In genomic region chr4:149485053-149485824, GRCm38 (mm10) we compare ENCODE assay signal across 8 mouse cellular contexts. TPM values are rescaled to one million over a fixed set of nuclear protein-coding genes. Genes with fewer than 3 reads are reported as not detected.
DNase-seq lines count a peak whose midpoint lies in the region; ATAC-seq and TF ChIP-seq lines count a peak whose summit lies in the region.

Gene Nmnat1, minus strand, starts transcription at chr4:149485202.
Gene Lzic, plus strand, starts transcription at chr4:149485229.

- DNase-seq in MEL (ENCODE audit: low read depth, low spot score), result peak; percentile 97
- peak; percentile 92 to 94 for DNase-seq in cerebellum, adult 2 months
- DNase-seq in forebrain, postnatal 0 days, result peak; percentile 95
- DNase-seq in layer of hippocampus, adult 9-10 months (ENCODE audit: low spot score), result peak; percentile 60
- DNase-seq in ovary, postnatal 10 days (ENCODE audit: low spot score), result peak; percentile 88
- peak; percentile 83 to 88 for DNase-seq in thymus, postnatal 10 days (ENCODE audit: low spot score in 2 of 2)

- TF ChIP-seq EP300 in MEL (IDR thresholded peaks at IDR 0.05; ENCODE audit: low read depth in 1 of 2, low read length in 2 of 2), result no peak

- no peaks in the 10 kb centered on the region for H3K27me3 ChIP-seq in MEL (ENCODE audit: control insufficient read depth in 1 of 2, insufficient read depth in 2 of 2, low read length in 2 of 2)
- no peaks in the 10 kb centered on the region for H3K27me3 ChIP-seq in cerebellum, adult 2 months (ENCODE audit: control insufficient read depth, insufficient read depth, low read length)
- H3K27me3 ChIP-seq in forebrain, postnatal 0 days (ENCODE audit: insufficient read depth, low read length), result no peaks in the 10 kb centered on the region
- no peaks in the 10 kb centered on the region for H3K27me3 ChIP-seq in lung, embryonic 16.5 days (ENCODE audit: control insufficient read depth, insufficient read depth, low read depth, low read length)

- TF ChIP-seq POLR2A in MEL (IDR thresholded peaks at IDR 0.05; ENCODE audit: control insufficient read depth in 1 of 2, insufficient read depth in 1 of 2, low read depth in 1 of 2, low read length in 2 of 2, poor library complexity in 1 of 2), result peak; percentile 53 to 88
- peak; percentile 60; the same call in 1 of the 2 replicates for TF ChIP-seq POLR2A in cerebellum, adult 2 months (IDR thresholded peaks at IDR 0.05; ENCODE audit: borderline replicate concordance, insufficient read depth, low read length)

- peak within 1 kb of the TSS; percentile 78 for H3K4me2 ChIP-seq in forebrain, postnatal 0 days (ENCODE audit: low read depth)
- peak within 1 kb of the TSS; percentile 92 for H3K4me2 ChIP-seq in lung, embryonic 16.5 days (ENCODE audit: low read depth, low read length)

- peak in 1 of 3 experiments; percentile 0; a peak in 1 of 6 replicates for TF ChIP-seq CTCF in MEL (IDR thresholded peaks at IDR 0.05 in 2 of 3, conservative IDR thresholded peaks at IDR 0.05 in 1 of 3; ENCODE audit: control insufficient read depth in 1 of 3, insufficient read depth in 1 of 3, low read depth in 2 of 3, low read length in 3 of 3, poor library complexity in 1 of 3, severe bottlenecking in 1 of 3)
- TF ChIP-seq CTCF in cerebellum, adult 2 months (IDR thresholded peaks at IDR 0.05; ENCODE audit: borderline replicate concordance, insufficient read depth, low read depth, low read length), result no peak
- TF ChIP-seq CTCF in forebrain, postnatal 0 days (IDR thresholded peaks at IDR 0.05; ENCODE audit: low read depth), result no peak

- TF ChIP-seq RAD21 in MEL (IDR thresholded peaks at IDR 0.05; ENCODE audit: low read depth, low read length), result no peak

- H3K4me1 ChIP-seq in MEL (ENCODE audit: control insufficient read depth in 1 of 2, insufficient read depth in 2 of 2, low read length in 2 of 2), result peaks cover 4% of the 10 kb centered on the region in 2 experiments; a peak in 2 of 4 replicates
- no peaks in the 10 kb centered on the region; the same call in 1 of the 2 replicates for H3K4me1 ChIP-seq in cerebellum, adult 2 months (ENCODE audit: control insufficient read depth, insufficient read depth, low read length)
- peaks cover 5% of the 10 kb centered on the region; the same call in 1 of the 2 replicates for H3K4me1 ChIP-seq in forebrain, postnatal 0 days (ENCODE audit: insufficient read depth)
- peaks cover 11% of the 10 kb centered on the region for H3K4me1 ChIP-seq in lung, embryonic 16.5 days (replicated peaks; ENCODE audit: control insufficient read depth, insufficient read depth, low read length)

- H3K36me3 ChIP-seq in MEL (ENCODE audit: control insufficient read depth in 1 of 2, insufficient read depth in 2 of 2, low read length in 2 of 2), result peaks cover 4 to 10% of the 10 kb centered on the region in 2 experiments
- peaks cover 32% of the 10 kb centered on the region for H3K36me3 ChIP-seq in forebrain, postnatal 0 days (ENCODE audit: insufficient read depth)
- peaks cover 10% of the 10 kb centered on the region; the same call in 1 of the 2 replicates for H3K36me3 ChIP-seq in lung, embryonic 16.5 days (ENCODE audit: control insufficient read depth, insufficient read depth, low read length)

- peak within 1 kb of the TSS; percentile 91 to 94 for H3K4me3 ChIP-seq in MEL (ENCODE audit: control insufficient read depth in 1 of 2, insufficient read depth in 1 of 2, low read depth in 2 of 2, low read length in 2 of 2)
- H3K4me3 ChIP-seq in cerebellum, adult 2 months (replicated peaks; ENCODE audit: insufficient read depth, low read depth, low read length), result peak within 1 kb of the TSS; percentile 90
- peak within 1 kb of the TSS; percentile 78 for H3K4me3 ChIP-seq in forebrain, postnatal 0 days (ENCODE audit: low read depth, low read length)
- peak within 1 kb of the TSS; percentile 81 for H3K4me3 ChIP-seq in lung, embryonic 16.5 days (ENCODE audit: low read length)

- ATAC-seq in forebrain, postnatal 0 days, result peak; percentile 100
- peak; percentile 97 to 99 for ATAC-seq in hematopoietic stem cell, adult 5-6 weeks (replicated peaks in 1 of 2; ENCODE audit: insufficient read depth in 1 of 2, low FRiP score in 2 of 2, low TSS enrichment in 1 of 2, low read depth in 1 of 2, poor library complexity in 2 of 2, severe bottlenecking in 2 of 2)
- peak; percentile 99 for ATAC-seq in lung, embryonic 16.5 days (ENCODE audit: low read depth)

- H3K9ac ChIP-seq in MEL (ENCODE audit: control insufficient read depth, low read depth, low read length, poor library complexity, severe bottlenecking), result peak within 1 kb of the TSS; percentile 88
- peak within 1 kb of the TSS; percentile 62 for H3K9ac ChIP-seq in forebrain, postnatal 0 days
- peak within 1 kb of the TSS; percentile 82 for H3K9ac ChIP-seq in lung, embryonic 16.5 days (ENCODE audit: low read length)

- H3K79me2 ChIP-seq in MEL (ENCODE audit: control insufficient read depth, insufficient read depth, low read length, poor library complexity), result peaks cover 18% of the 10 kb centered on the region

- H3K27ac ChIP-seq in MEL (ENCODE audit: control insufficient read depth, low read depth, low read length), result peak within 1 kb of the TSS; percentile 65
- peak within 1 kb of the TSS; percentile 86 for H3K27ac ChIP-seq in cerebellum, adult 2 months (ENCODE audit: insufficient read depth, low read length)
- peak within 1 kb of the TSS; percentile 60 for H3K27ac ChIP-seq in forebrain, postnatal 0 days (ENCODE audit: low read depth, low read length)
- peak within 1 kb of the TSS; percentile 79 for H3K27ac ChIP-seq in lung, embryonic 16.5 days (ENCODE audit: low read length)

- H3K9me3 ChIP-seq in MEL (replicated peaks; ENCODE audit: insufficient read depth, low read length), result no peaks in the 10 kb centered on the region
- no peaks in the 10 kb centered on the region for H3K9me3 ChIP-seq in forebrain, postnatal 0 days (ENCODE audit: low read length)
- no peaks in the 10 kb centered on the region for H3K9me3 ChIP-seq in lung, embryonic 16.5 days (ENCODE audit: control insufficient read depth, low read length)

- under 1% methylated on average over 60 of the region's 60 CpGs for WGBS in cerebellum, adult 2 months
- WGBS in forebrain, postnatal 0 days, result 1% methylated on average over 60 of the region's 60 CpGs
- WGBS in lung, embryonic 16.5 days, result under 1% methylated on average over 54 of the region's 60 CpGs

TF ChIP-seq in MEL, 35 proteins besides CTCF, POLR2A, EP300 and RAD21 (continues in another document):
- no peak for TF ChIP-seq SMC3 (IDR thresholded peaks at IDR 0.05; ENCODE audit: low read depth, low read length)
- TF ChIP-seq USF2 (IDR thresholded peaks at IDR 0.05; ENCODE audit: borderline replicate concordance in 1 of 2, insufficient read depth in 1 of 2, low read depth in 1 of 2, low read length in 2 of 2), result no peak
- peak; percentile 83 for TF ChIP-seq MAX (IDR thresholded peaks at IDR 0.05; ENCODE audit: low read length)
- no peak for TF ChIP-seq BHLHE40 (IDR thresholded peaks at IDR 0.05; ENCODE audit: borderline replicate concordance, low read depth, low read length)
- TF ChIP-seq KAT2A (conservative IDR thresholded peaks at IDR 0.05; ENCODE audit: low read depth, low read length), result peak; percentile 74; the same call in 1 of the 2 replicates
- TF ChIP-seq SIN3A (IDR thresholded peaks at IDR 0.05; ENCODE audit: low read length), result peak; percentile 94
- TF ChIP-seq POLR2AphosphoS5 (IDR thresholded peaks at IDR 0.05; ENCODE audit: borderline replicate concordance, low read depth, low read length), result no peak
- TF ChIP-seq NRF1 (IDR thresholded peaks at IDR 0.05; ENCODE audit: insufficient read depth, low read depth, low read length, poor library complexity, severe bottlenecking), result no peak
- peak; percentile 83 for TF ChIP-seq ELF1 (IDR thresholded peaks at IDR 0.05; ENCODE audit: low read depth, low read length)
- no peak for TF ChIP-seq JUND (IDR thresholded peaks at IDR 0.05; ENCODE audit: low read depth, low read length)
- TF ChIP-seq ZC3H11A (IDR thresholded peaks at IDR 0.05; ENCODE audit: low read depth, low read length), result no peak
- TF ChIP-seq MEF2A (IDR thresholded peaks at IDR 0.05; ENCODE audit: extremely low read depth, insufficient replicate concordance, low read depth, low read length, poor library complexity, severe bottlenecking), result no peak
- TF ChIP-seq GABPA (IDR thresholded peaks at IDR 0.05; ENCODE audit: low read depth, low read length), result no peak
- TF ChIP-seq TBP (IDR thresholded peaks at IDR 0.05; ENCODE audit: low read depth, low read length), result peak; percentile 81
- peak; percentile 10; the same call in 1 of the 2 replicates for TF ChIP-seq CHD2 (IDR thresholded peaks at IDR 0.05; ENCODE audit: low read length)
- TF ChIP-seq E2F4 (IDR thresholded peaks at IDR 0.05; ENCODE audit: borderline replicate concordance, low read depth, low read length), result no peak
- no peak for TF ChIP-seq MAFK (IDR thresholded peaks at IDR 0.05; ENCODE audit: borderline replicate concordance, low read depth, low read length)
- TF ChIP-seq POLR2AphosphoS2 (IDR thresholded peaks at IDR 0.05; ENCODE audit: low read length), result peak; percentile 78; the same call in 1 of the 2 replicates
- peak; percentile 77 for TF ChIP-seq NELFE (IDR thresholded peaks at IDR 0.05; ENCODE audit: low read depth, low read length)
- TF ChIP-seq CHD1 (IDR thresholded peaks at IDR 0.05; ENCODE audit: low read depth, low read length), result no peak; the same call in 1 of the 2 replicates
- no peak for TF ChIP-seq ZNF384 (IDR thresholded peaks at IDR 0.05; ENCODE audit: low read depth, low read length)

RNA-seq across cellular contexts. Expression of gene Nmnat1, which starts in this region (rescaled TPM):
- total RNA-seq in MEL (2012; rRNA removed), result 18.9 and 22.3 TPM in 2 replicates
- 10 to 100 TPM in 1 of 2 experiments, not detected in 1; 19.8 TPM for polyA plus RNA-seq in MEL (2012; ENCODE audit: insufficient read depth in 1 of 2, insufficient read length in 2 of 2, low read depth in 1 of 2, low replicate concordance in 2 of 2, missing spikeins in 1 of 2)
- 11.2 and 11.6 TPM in 2 replicates for polyA plus RNA-seq in cerebellum, adult 2 months (2012; rRNA removed)
- 3.6 and 6.5 TPM in 2 replicates for total RNA-seq in forebrain, postnatal 0 days (2014; rRNA removed)
- 4.8 and 6.4 TPM in 2 replicates for polyA plus RNA-seq in forebrain, postnatal 0 days (2015; fragmentation: Nextera tagmentation; extraction: Ambion mirVana)
- 10.4 and 14.1 TPM in 2 replicates for total RNA-seq in hematopoietic stem cell, adult 5-6 weeks (2017)
- 10.3 and 11.9 TPM in 2 replicates for polyA plus RNA-seq in lung, embryonic 16.5 days (2015; fragmentation: Nextera tagmentation; extraction: Ambion mirVana)

RNA-seq across cellular contexts. Expression of gene Lzic, which starts in this region (rescaled TPM):
- 24.0 and 25.0 TPM in 2 replicates for total RNA-seq in MEL (2012; rRNA removed)
- 10 to 100 TPM in 1 of 2 experiments, not detected in 1; 26.2 TPM for polyA plus RNA-seq in MEL (2012; ENCODE audit: insufficient read depth in 1 of 2, insufficient read length in 2 of 2, low read depth in 1 of 2, low replicate concordance in 2 of 2, missing spikeins in 1 of 2)
- polyA plus RNA-seq in cerebellum, adult 2 months (2012; rRNA removed), result 14.2 and 15.3 TPM in 2 replicates
- 44.2 and 62.5 TPM in 2 replicates for total RNA-seq in forebrain, postnatal 0 days (2014; rRNA removed)
- polyA plus RNA-seq in forebrain, postnatal 0 days (2015; fragmentation: Nextera tagmentation; extraction: Ambion mirVana), result 38.9 and 46.9 TPM in 2 replicates
- 72.9 and 87.1 TPM in 2 replicates for total RNA-seq in hematopoietic stem cell, adult 5-6 weeks (2017)
- 35.2 and 40.7 TPM in 2 replicates for polyA plus RNA-seq in lung, embryonic 16.5 days (2015; fragmentation: Nextera tagmentation; extraction: Ambion mirVana)

Comparison
In these comparisons a context has a peak if more than half of its experiments do, and no peak if none do; other contexts are left out.
1. Peak in every context shown above with its lines: DNase-seq, ATAC-seq, H3K4me3 ChIP-seq and H3K27ac ChIP-seq.